Mouse (Mus musculus): ENCODE measurements at regions not wholly inside any gene's neighbourhood (a gene's known extent, or its start where the extent isn't known, plus 50 kb on each side); places are given as distances from the start of the nearest gene placed in this dataset.
"Not testable (repeated sequence)": the region's sequence is repeated elsewhere in the genome, so short reads cannot be mapped to it uniquely, and the experiment has no call there.

GRCm38 (mm10) chr12:77091700-77092099 lies 129.7 kb upstream of the Max start:
- no peak for ATAC-seq (ENCODE audit: poor library complexity, severe bottlenecking)

- ATAC-seq (ENCODE audit: poor library complexity, severe bottlenecking), result no peak
Observed at GRCm38 (mm10) chr12:77090525-77090924, 128.5 kb upstream of the Max start.

- ATAC-seq (ENCODE audit: poor library complexity, severe bottlenecking), result no peak
Observed at GRCm38 (mm10) chr12:77089624-77090278, 127.8 kb upstream of the Max start.

GRCm38 (mm10) chr12:77088452-77088851 lies 126.5 kb upstream of the Max start:
- ATAC-seq (ENCODE audit: poor library complexity, severe bottlenecking), result no peak

GRCm38 (mm10) chr12:77086931-77087330 lies 124.9 kb upstream of the Max start:
- ATAC-seq (ENCODE audit: poor library complexity, severe bottlenecking), result not testable (repeated sequence)

GRCm38 (mm10) chr12:77085894-77086293 lies 123.9 kb upstream of the Max start:
- ATAC-seq (ENCODE audit: poor library complexity, severe bottlenecking), result peak; percentile 6; the same call in 1 of the 2 replicates

- ATAC-seq (ENCODE audit: poor library complexity, severe bottlenecking), result peak; percentile 89
Observed at GRCm38 (mm10) chr12:77085244-77085643, 123.2 kb upstream of the Max start.

GRCm38 (mm10) chr12:77084744-77085143 lies 122.7 kb upstream of the Max start:
- no peak; the same call in 1 of the 2 replicates for ATAC-seq (ENCODE audit: poor library complexity, severe bottlenecking)

- no peak for ATAC-seq (ENCODE audit: poor library complexity, severe bottlenecking)
Observed at GRCm38 (mm10) chr12:77084343-77084742, 122.3 kb upstream of the Max start.

GRCm38 (mm10) chr12:77083760-77084159 lies 121.8 kb upstream of the Max start:
- ATAC-seq (ENCODE audit: poor library complexity, severe bottlenecking), result no peak

GRCm38 (mm10) chr12:77081774-77082173 lies 119.8 kb upstream of the Max start:
- ATAC-seq (ENCODE audit: poor library complexity, severe bottlenecking), result no peak

- no peak for ATAC-seq (ENCODE audit: poor library complexity, severe bottlenecking)
Observed at GRCm38 (mm10) chr12:77079481-77079880, 117.5 kb upstream of the Max start.

- no peak for ATAC-seq (ENCODE audit: poor library complexity, severe bottlenecking)
Observed at GRCm38 (mm10) chr12:77076678-77077077, 114.7 kb upstream of the Max start.

- no peak for ATAC-seq (ENCODE audit: poor library complexity, severe bottlenecking)
Observed at GRCm38 (mm10) chr12:77074602-77075001, 112.6 kb upstream of the Max start.

- no peak for ATAC-seq (ENCODE audit: poor library complexity, severe bottlenecking)
Observed at GRCm38 (mm10) chr12:77071700-77072099, 109.7 kb upstream of the Max start.

GRCm38 (mm10) chr12:77067938-77068337 lies 105.9 kb upstream of the Max start:
- ATAC-seq (ENCODE audit: poor library complexity, severe bottlenecking), result no peak

- ATAC-seq (ENCODE audit: poor library complexity, severe bottlenecking), result peak; percentile 63
Observed at GRCm38 (mm10) chr12:77067115-77067514, 105.1 kb upstream of the Max start.

- peak; percentile 23; the same call in 1 of the 2 replicates for ATAC-seq (ENCODE audit: poor library complexity, severe bottlenecking)
Observed at GRCm38 (mm10) chr12:77065645-77066512, 103.9 kb upstream of the Max start.

- no peak for ATAC-seq (ENCODE audit: poor library complexity, severe bottlenecking)
Observed at GRCm38 (mm10) chr12:77064048-77064447, 102.0 kb upstream of the Max start.

- ATAC-seq (ENCODE audit: poor library complexity, severe bottlenecking), result no peak
Observed at GRCm38 (mm10) chr12:77061562-77061847, 99.5 kb upstream of the Max start.

GRCm38 (mm10) chr12:77060766-77061561 lies 99.0 kb upstream of the Max start:
- no peak for ATAC-seq (ENCODE audit: poor library complexity, severe bottlenecking)
